Mouse (Mus musculus) kidney, postnatal 4 days (tissue): ENCODE data around the gene Tbxas1.

ENCODE experiments used
- DNase-seq, 2 experiments: peaks; one replicate each; pipeline ENCODE4 v3.0.0; 2021; ENCODE audit warnings: mixed read lengths in 2 of 2

Tbxas1 gene

GRCm38 (mm10) chr6:38900073-38900472, 24.9 kb downstream of the Tbxas1 start:
- no peak for DNase-seq

GRCm38 (mm10) chr6:38900479-38901126, 25.4 kb downstream of the Tbxas1 start:
- no peak for DNase-seq

- DNase-seq: no peak
Measured at GRCm38 (mm10) chr6:38901152-38901551, 25.9 kb downstream of the Tbxas1 start.

GRCm38 (mm10) chr6:38901636-38902035, 26.4 kb downstream of the Tbxas1 start:
- no peak for DNase-seq

- DNase-seq: no peak
Measured at GRCm38 (mm10) chr6:38902820-38903439, 27.7 kb downstream of the Tbxas1 start.

GRCm38 (mm10) chr6:38906005-38906404, 30.8 kb downstream of the Tbxas1 start:
- DNase-seq: no peak

- DNase-seq: peak in 1 of 2 experiments; percentile 54
Measured at GRCm38 (mm10) chr6:38908401-38908800, 33.2 kb downstream of the Tbxas1 start.

- peak; percentile 63 to 77 for DNase-seq
Measured at GRCm38 (mm10) chr6:38910828-38911559, 35.8 kb downstream of the Tbxas1 start.

GRCm38 (mm10) chr6:38912121-38912660, 37.0 kb downstream of the Tbxas1 start:
- no peak for DNase-seq

- DNase-seq: no peak
Measured at GRCm38 (mm10) chr6:38912845-38913244, 37.6 kb downstream of the Tbxas1 start.

- DNase-seq: no peak
Measured at GRCm38 (mm10) chr6:38913386-38914042, 38.3 kb downstream of the Tbxas1 start.

- no peak for DNase-seq
Measured at GRCm38 (mm10) chr6:38914181-38914580, 39.0 kb downstream of the Tbxas1 start.

- DNase-seq: no peak
Measured at GRCm38 (mm10) chr6:38915776-38916175, 40.6 kb downstream of the Tbxas1 start.

GRCm38 (mm10) chr6:38916571-38916970, 41.4 kb downstream of the Tbxas1 start:
- DNase-seq: no peak

- DNase-seq: peak in 1 of 2 experiments; percentile 54
Measured at GRCm38 (mm10) chr6:38917415-38917814, 42.2 kb downstream of the Tbxas1 start.

GRCm38 (mm10) chr6:38918728-38919127, 43.5 kb downstream of the Tbxas1 start:
- no peak for DNase-seq

GRCm38 (mm10) chr6:38919135-38919740, 44.0 kb downstream of the Tbxas1 start:
- peak; percentile 61 to 78 for DNase-seq

- DNase-seq: no peak
Measured at GRCm38 (mm10) chr6:38920141-38920540, 44.9 kb downstream of the Tbxas1 start.

- peak; percentile 45 to 60 for DNase-seq
Measured at GRCm38 (mm10) chr6:38921095-38921809, 46.0 kb downstream of the Tbxas1 start.

- no peak for DNase-seq
Measured at GRCm38 (mm10) chr6:38921810-38922116, 46.6 kb downstream of the Tbxas1 start.

GRCm38 (mm10) chr6:38922517-38922916, 47.3 kb downstream of the Tbxas1 start:
- DNase-seq: no peak

- no peak for DNase-seq
Measured at GRCm38 (mm10) chr6:38923450-38923849, 48.2 kb downstream of the Tbxas1 start.
